Mouse (Mus musculus): Measurements from ENCODE around the gene Gm5431.

- TF ChIP-seq CTCF (IDR thresholded peaks at IDR 0.05; ENCODE audit: low read depth, low read length) = no peak
- TF ChIP-seq POLR2A (IDR thresholded peaks at IDR 0.05; ENCODE audit: insufficient read depth, low read length) = no peak
- no peak for TF ChIP-seq EP300 (IDR thresholded peaks at IDR 0.05; ENCODE audit: insufficient read depth, low read depth, low read length)
Measured at GRCm38 (mm10) chr11:48862784-48863319, 39.2 kb downstream of the Gm5431 start.

Data from ES-Bruce4 (cell line).